Mouse (Mus musculus): ENCODE data around the gene Echdc3.

Gene Echdc3

GRCm38 (mm10) chr2:6212724-6213511 lies at the start of gene Echdc3:
Gene Echdc3 (minus strand): TSS chr2:6213033.
- peak; percentile 92 for DNase-seq

- no peak for DNase-seq
Observed at GRCm38 (mm10) chr2:6261718-6262117, 48.9 kb upstream of the Echdc3 start.

GRCm38 (mm10) chr2:6261201-6261672 lies 48.4 kb upstream of the Echdc3 start:
- no peak for DNase-seq

- no peak for DNase-seq
Observed at GRCm38 (mm10) chr2:6260661-6261060, 47.8 kb upstream of the Echdc3 start.

- DNase-seq = no peak
Observed at GRCm38 (mm10) chr2:6259182-6259581, 46.3 kb upstream of the Echdc3 start.

- no peak for DNase-seq
Observed at GRCm38 (mm10) chr2:6258026-6258425, 45.2 kb upstream of the Echdc3 start.

- no peak for DNase-seq
Observed at GRCm38 (mm10) chr2:6257146-6257545, 44.3 kb upstream of the Echdc3 start.

- peak; percentile 36 for DNase-seq
Observed at GRCm38 (mm10) chr2:6255989-6256841, 43.4 kb upstream of the Echdc3 start.

GRCm38 (mm10) chr2:6255402-6255988 lies 42.7 kb upstream of the Echdc3 start:
- DNase-seq = no peak

GRCm38 (mm10) chr2:6252491-6252890 lies 39.7 kb upstream of the Echdc3 start:
- no peak for DNase-seq

- no peak for DNase-seq
Observed at GRCm38 (mm10) chr2:6251076-6251496, 38.3 kb upstream of the Echdc3 start.

GRCm38 (mm10) chr2:6241446-6241845 lies 28.6 kb upstream of the Echdc3 start:
- no peak for DNase-seq

- no peak for DNase-seq
Observed at GRCm38 (mm10) chr2:6240072-6240471, 27.2 kb upstream of the Echdc3 start.

- DNase-seq = no peak
Observed at GRCm38 (mm10) chr2:6239333-6239732, 26.5 kb upstream of the Echdc3 start.

- DNase-seq = no peak
Observed at GRCm38 (mm10) chr2:6238679-6239078, 25.8 kb upstream of the Echdc3 start.

GRCm38 (mm10) chr2:6238244-6238643 lies 25.4 kb upstream of the Echdc3 start:
- DNase-seq = no peak

- no peak for DNase-seq
Observed at GRCm38 (mm10) chr2:6233353-6233752, 20.5 kb upstream of the Echdc3 start.

GRCm38 (mm10) chr2:6232755-6233154 lies 19.9 kb upstream of the Echdc3 start:
- DNase-seq = no peak

GRCm38 (mm10) chr2:6230865-6231264 lies 18.0 kb upstream of the Echdc3 start:
- no peak for DNase-seq

- no peak for DNase-seq
Observed at GRCm38 (mm10) chr2:6229597-6230290, 16.9 kb upstream of the Echdc3 start.

GRCm38 (mm10) chr2:6227059-6227445 lies 14.2 kb upstream of the Echdc3 start:
- no peak for DNase-seq

GRCm38 (mm10) chr2:6226361-6227058 lies 13.7 kb upstream of the Echdc3 start:
- peak; percentile 23 for DNase-seq
